ENCODE assay signal across 7 mouse cellular contexts in genomic region chr13:74245214-74245898, GRCm38 (mm10). TPM values are rescaled to one million over a fixed set of nuclear protein-coding genes. Genes with fewer than 3 reads are reported as not detected.
DNase-seq lines count a peak whose midpoint lies in the region; ATAC-seq and TF ChIP-seq lines count a peak whose summit lies in the region.

No protein-coding gene starts in this region.

- H3K4me2 ChIP-seq in embryonic facial prominence, embryonic 11.5 days (ENCODE audit: low read depth, low read length): no peak overlapping the region
- peak overlapping the region; percentile 27; the same call in 1 of the 2 replicates for H3K4me2 ChIP-seq in intestine, postnatal 0 days (replicated peaks; ENCODE audit: low read depth)
- H3K4me2 ChIP-seq in midbrain, embryonic 13.5 days (replicated peaks): peak overlapping the region; percentile 29
- H3K4me2 ChIP-seq in stomach, embryonic 16.5 days (ENCODE audit: low read depth, low read length): peak overlapping the region; percentile 10; the same call in 1 of the 2 replicates

- 0 out of 2 replicates have a peak overlapping the region, but pooled peaks have one; percentile 18 for H3K9ac ChIP-seq in embryonic facial prominence, embryonic 11.5 days (replicated peaks; ENCODE audit: low read length)
- H3K9ac ChIP-seq in intestine, postnatal 0 days (ENCODE audit: low read depth, low read length): no peak overlapping the region
- H3K9ac ChIP-seq in midbrain, embryonic 13.5 days (replicated peaks): no peak overlapping the region
- no peak overlapping the region for H3K9ac ChIP-seq in stomach, embryonic 16.5 days (ENCODE audit: low read length)

- peak; percentile 84 for DNase-seq in adrenal gland, adult 2 months
- peak; percentile 82 for DNase-seq in embryonic facial prominence, embryonic 11.5 days (ENCODE audit: low spot score)
- peak; percentile 98 for DNase-seq in heart, adult 11 months
- peak; percentile 91 for DNase-seq in left cerebral cortex, postnatal 4 days

- no peaks in the 10 kb centered on the region for H3K4me1 ChIP-seq in embryonic facial prominence, embryonic 11.5 days (ENCODE audit: control insufficient read depth, insufficient read depth, low read length)
- H3K4me1 ChIP-seq in intestine, postnatal 0 days (replicated peaks; ENCODE audit: control insufficient read depth, insufficient read depth, low read length): no peaks in the 10 kb centered on the region
- peaks cover 12% of the 10 kb centered on the region for H3K4me1 ChIP-seq in midbrain, embryonic 13.5 days (replicated peaks)
- H3K4me1 ChIP-seq in stomach, embryonic 16.5 days (ENCODE audit: control insufficient read depth, insufficient read depth, low read length): no peaks in the 10 kb centered on the region

- H3K27me3 ChIP-seq in embryonic facial prominence, embryonic 11.5 days (ENCODE audit: control insufficient read depth, insufficient read depth, low read length): no peaks in the 10 kb centered on the region
- H3K27me3 ChIP-seq in intestine, postnatal 0 days (replicated peaks; ENCODE audit: control insufficient read depth, insufficient read depth, low read length): no peaks in the 10 kb centered on the region
- H3K27me3 ChIP-seq in midbrain, embryonic 13.5 days: peaks cover 13% of the 10 kb centered on the region; the same call in 1 of the 2 replicates
- H3K27me3 ChIP-seq in stomach, embryonic 16.5 days (ENCODE audit: control insufficient read depth, insufficient read depth, low read length): no peaks in the 10 kb centered on the region

- H3K27ac ChIP-seq in embryonic facial prominence, embryonic 11.5 days (replicated peaks; ENCODE audit: low read depth, low read length): no peak overlapping the region
- H3K27ac ChIP-seq in intestine, postnatal 0 days (ENCODE audit: low read depth, low read length): no peak overlapping the region
- H3K27ac ChIP-seq in midbrain, embryonic 13.5 days: no peak overlapping the region
- H3K27ac ChIP-seq in stomach, embryonic 16.5 days (ENCODE audit: low read length): no peak overlapping the region

- 31% methylated on average over 17 of the region's 17 CpGs for WGBS in embryonic facial prominence, embryonic 11.5 days
- WGBS in intestine, postnatal 0 days: 35% methylated on average over 17 of the region's 17 CpGs
- WGBS in midbrain, embryonic 13.5 days: 25% methylated on average over 17 of the region's 17 CpGs
- WGBS in stomach, embryonic 16.5 days: 29% methylated on average over 17 of the region's 17 CpGs

- no peak for TF ChIP-seq CTCF in intestine, postnatal 0 days (IDR thresholded peaks at IDR 0.05; ENCODE audit: low read depth)

- no peaks in the 10 kb centered on the region for H3K36me3 ChIP-seq in embryonic facial prominence, embryonic 11.5 days (replicated peaks; ENCODE audit: control insufficient read depth, insufficient read depth, low read depth, low read length)
- H3K36me3 ChIP-seq in intestine, postnatal 0 days (ENCODE audit: control insufficient read depth, insufficient read depth): no peaks in the 10 kb centered on the region
- no peaks in the 10 kb centered on the region for H3K36me3 ChIP-seq in midbrain, embryonic 13.5 days
- no peaks in the 10 kb centered on the region for H3K36me3 ChIP-seq in stomach, embryonic 16.5 days (ENCODE audit: control insufficient read depth, insufficient read depth, low read length)

- no peak overlapping the region for H3K4me3 ChIP-seq in embryonic facial prominence, embryonic 11.5 days (ENCODE audit: low read depth, low read length)
- no peak overlapping the region for H3K4me3 ChIP-seq in intestine, postnatal 0 days (ENCODE audit: low read depth, low read length)
- no peak overlapping the region for H3K4me3 ChIP-seq in midbrain, embryonic 13.5 days (replicated peaks)
- H3K4me3 ChIP-seq in stomach, embryonic 16.5 days (replicated peaks; ENCODE audit: low read length): no peak overlapping the region

- peak; percentile 90 for ATAC-seq in embryonic facial prominence, embryonic 11.5 days (replicated peaks; ENCODE audit: insufficient number of reproducible peaks, low FRiP score, low TSS enrichment, low read depth)
- ATAC-seq in intestine, postnatal 0 days: no peak
- peak; percentile 98 for ATAC-seq in midbrain, embryonic 13.5 days
- ATAC-seq in stomach, embryonic 16.5 days (ENCODE audit: insufficient read depth, low FRiP score): peak; percentile 93

- intact Hi-C loops in left cerebral cortex, postnatal 4 days (cut with DNase I): no loop called here

- no peaks in the 10 kb centered on the region for H3K9me3 ChIP-seq in embryonic facial prominence, embryonic 11.5 days (replicated peaks; ENCODE audit: control insufficient read depth, low read length)
- H3K9me3 ChIP-seq in intestine, postnatal 0 days (ENCODE audit: control insufficient read depth): no peaks in the 10 kb centered on the region
- no peaks in the 10 kb centered on the region for H3K9me3 ChIP-seq in midbrain, embryonic 13.5 days
- H3K9me3 ChIP-seq in stomach, embryonic 16.5 days (replicated peaks; ENCODE audit: control insufficient read depth, low read length): no peaks in the 10 kb centered on the region

RNA-seq across cellular contexts. Expression of gene Exoc3, which starts 36.8 kb away (rescaled TPM):
- total RNA-seq in adrenal gland, adult 2 months (2021): 10 to 100 TPM; 54.2 to 69.9 TPM
- 30.0 and 40.0 TPM in 2 replicates for polyA plus RNA-seq in adrenal gland, adult 2 months (2012; rRNA removed)
- polyA plus RNA-seq in embryonic facial prominence, embryonic 11.5 days (2014; fragmentation: Nextera tagmentation; extraction: Ambion mirVana): 67.4 and 80.6 TPM in 2 replicates
- polyA plus RNA-seq in intestine, postnatal 0 days (2015; fragmentation: Nextera tagmentation; extraction: Ambion mirVana): 41.8 and 42.8 TPM in 2 replicates
- total RNA-seq in left cerebral cortex, postnatal 4 days (2021): 10 to 100 TPM; 74.9 to 78.3 TPM
- 104 and 105 TPM in 2 replicates for polyA plus RNA-seq in midbrain, embryonic 13.5 days (2015; fragmentation: Nextera tagmentation; extraction: Ambion mirVana)
- 53.5 and 60.5 TPM in 2 replicates for polyA plus RNA-seq in stomach, embryonic 16.5 days (2015; fragmentation: Nextera tagmentation; extraction: Ambion mirVana)

RNA-seq across cellular contexts. Expression of gene Ahrr, which starts 46.8 kb away (rescaled TPM):
- total RNA-seq in adrenal gland, adult 2 months (2021): 1 to 10 TPM in 1 of 2 experiments, under 1 TPM in 1; 0.81 to 1.9 TPM
- 1.1 and 1.6 TPM in 2 replicates for polyA plus RNA-seq in adrenal gland, adult 2 months (2012; rRNA removed)
- 0.95 and 1.5 TPM in 2 replicates for polyA plus RNA-seq in embryonic facial prominence, embryonic 11.5 days (2014; fragmentation: Nextera tagmentation; extraction: Ambion mirVana)
- polyA plus RNA-seq in intestine, postnatal 0 days (2015; fragmentation: Nextera tagmentation; extraction: Ambion mirVana): 0.21 and 0.50 TPM in 2 replicates
- 1 to 10 TPM; 1.9 to 2.0 TPM for total RNA-seq in left cerebral cortex, postnatal 4 days (2021)
- 0.77 and 1.1 TPM in 2 replicates for polyA plus RNA-seq in midbrain, embryonic 13.5 days (2015; fragmentation: Nextera tagmentation; extraction: Ambion mirVana)
- 0.28 and 0.72 TPM in 2 replicates for polyA plus RNA-seq in stomach, embryonic 16.5 days (2015; fragmentation: Nextera tagmentation; extraction: Ambion mirVana)
